Mouse (Mus musculus) lung, postnatal 0 days (tissue): ENCODE results near the gene Hebp1. TPM values are rescaled to one million over a fixed set of nuclear protein-coding genes. Genes with fewer than 3 reads are reported as not detected.
A peak's percentile ranks its signal among the peaks of the same experiment; 100 is the strongest.

Source experiments
- ATAC-seq: fragments of 200-750 bp; cut with Nextera tagmentation; 2 replicates; pipeline ENCODE4 v1.8.0; 2017; ENCODE audit warnings: moderate library complexity
- DNase-seq: peaks from one replicate; pipeline ENCODE4 v3.0.0-alpha.2; 2016; ENCODE audit warnings: low spot score
- H3K27ac ChIP-seq: fragments of 300-500 bp; sonication (generic); 2 replicates; pipeline ENCODE4 v1.5.1; 2014; ENCODE audit warnings: antibody characterized with exemption, mild to moderate bottlenecking, low read length, mixed read lengths
- H3K27me3 ChIP-seq: fragments of 300-500 bp; sonication (generic); replicated peaks from 2 replicates; pipeline ENCODE4 v1.6.1; 2014; ENCODE audit warnings: low read length, mixed read lengths; ENCODE audit not compliant: insufficient read depth
- H3K36me3 ChIP-seq: fragments of 300-500 bp; sonication (generic); 2 replicates; pipeline ENCODE4 v1.6.1; 2014; ENCODE audit warnings: low read length, mixed read lengths; ENCODE audit not compliant: insufficient read depth
- H3K4me1 ChIP-seq: fragments of 300-500 bp; sonication (generic); 2 replicates; pipeline ENCODE4 v1.6.1; 2014; ENCODE audit warnings: antibody characterized with exemption, low read depth, low read length, mixed read lengths; ENCODE audit not compliant: insufficient read depth
- H3K4me2 ChIP-seq: fragments of 300-500 bp; sonication (generic); replicated peaks from 2 replicates; pipeline ENCODE4 v1.6.1; 2014; ENCODE audit warnings: low read depth, mild to moderate bottlenecking, low read length, moderate library complexity, mixed read lengths
- H3K4me3 ChIP-seq: fragments of 300-500 bp; sonication (generic); 2 replicates; pipeline ENCODE4 v1.5.1; 2014; ENCODE audit warnings: low read depth, low read length
- H3K9ac ChIP-seq: fragments of 300-500 bp; sonication (generic); replicated peaks from 2 replicates; pipeline ENCODE4 v1.6.1; 2014; ENCODE audit warnings: low read depth, mild to moderate bottlenecking
- H3K9me3 ChIP-seq: fragments of 300-500 bp; sonication (generic); 2 replicates; pipeline ENCODE4 v1.6.1; 2016; ENCODE audit warnings: low read length, mixed read lengths
- CTCF ChIP-seq: IDR thresholded peaks from 2 replicates; pipeline ENCODE4 v1.5.1; 2016; ENCODE audit warnings: antibody characterized with exemption, mild to moderate bottlenecking
- EP300 ChIP-seq: IDR thresholded peaks from 2 replicates; pipeline ENCODE4 v1.6.1; 2016; ENCODE audit warnings: antibody characterized with exemption, mild to moderate bottlenecking, control low read depth
- WGBS: fragments of 180-500 bp; shearing (Covaris S2); extraction: QIAGEN DNeasy Blood & Tissue Kit; methylation state at CpG from one replicate; pipeline ENCODE4 v1.1.7; 2014; 5-methylcytosine and 5-hydroxymethylcytosine counted together
- polyA plus RNA-seq: library from polyadenylated mRNA; unstranded; fragments of >200 nt; fragmentation: Nextera tagmentation; extraction: Ambion mirVana; gene quantifications from 2 replicates; pipeline ENCODE4 v1.2.1, GENCODE M21; 2015

Hebp1 gene
- polyA plus RNA-seq, 1 experiment from 2014 or later: 16.5 TPM

DNA sequence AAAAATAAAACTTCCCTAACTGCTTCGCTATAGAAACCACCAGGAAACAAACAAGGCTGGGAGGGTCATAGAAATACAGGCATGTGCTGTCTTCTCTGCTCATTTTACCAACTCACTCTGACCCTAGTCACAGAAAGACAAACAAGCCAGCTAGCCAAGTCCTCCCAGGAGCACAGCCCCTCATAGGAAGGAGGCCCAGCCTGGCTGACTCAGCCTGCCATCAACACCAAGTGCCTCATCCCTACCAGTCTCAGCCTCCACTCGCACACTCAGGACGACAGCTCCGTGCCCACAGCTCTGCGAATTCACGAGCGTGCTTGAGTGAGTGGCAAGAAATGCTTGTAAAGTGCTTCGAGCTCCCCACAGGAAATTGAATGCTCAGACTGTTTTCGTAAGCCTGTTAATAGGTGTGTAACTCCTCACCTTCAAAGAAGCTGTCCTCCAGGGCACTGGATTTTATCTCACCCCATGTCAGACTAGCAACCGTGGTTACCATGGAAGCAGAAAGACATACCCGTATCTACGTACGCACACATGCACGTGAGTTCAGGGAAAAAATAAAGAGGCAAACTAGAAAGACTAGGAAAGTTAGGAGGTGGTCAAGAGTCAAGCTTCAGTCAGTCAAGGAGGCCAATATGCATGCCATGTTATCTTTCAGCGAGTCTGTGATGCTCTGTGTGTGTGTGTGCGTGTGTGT, 56.2 kb downstream of the Hebp1 start:
- peak; percentile 46 for DNase-seq
- WGBS: 45% methylated on average over 16 of the region's 16 CpGs
- Histone ChIP-seq H3K4me3 (no peak overlapping the region), H3K36me3 (no peaks in the 10 kb centered on the region), H3K4me1 (0 out of 2 replicates have a peak, but pooled peaks cover 2% of the 10 kb centered on the region), H3K9ac (no peak overlapping the region), H3K4me2 (no peak overlapping the region), H3K27ac (no peak overlapping the region), H3K9me3 (no peaks in the 10 kb centered on the region), H3K27me3 (no peaks in the 10 kb centered on the region)
- ATAC-seq: peak; percentile 10
- TF ChIP-seq EP300: no peak

DNA sequence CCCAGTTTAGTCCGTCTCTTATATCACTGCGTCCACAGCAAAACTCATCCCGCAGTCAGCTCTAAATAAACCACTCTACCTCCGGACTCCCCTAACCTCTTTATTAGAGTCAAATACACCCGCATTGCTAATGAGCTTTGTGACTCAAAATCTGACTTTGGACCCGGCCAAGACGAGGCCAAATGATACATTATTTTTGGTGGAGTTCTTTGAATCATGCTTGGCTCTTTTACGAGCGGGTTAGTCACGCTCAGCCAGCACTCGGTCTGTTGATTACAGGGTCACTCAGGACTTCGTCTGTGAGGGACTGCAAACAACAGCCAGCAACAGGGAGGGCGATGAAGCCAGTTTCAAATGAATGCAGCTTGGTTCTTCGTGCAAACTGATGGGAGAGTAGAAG, 59.1 kb downstream of the Hebp1 start:
- Histone ChIP-seq H3K27me3 (no peaks in the 10 kb centered on the region), H3K36me3 (no peaks in the 10 kb centered on the region), H3K9ac (no peak overlapping the region), H3K4me2 (no peak overlapping the region), H3K4me1 (0 out of 2 replicates have a peak, but pooled peaks cover 4% of the 10 kb centered on the region), H3K4me3 (no peak overlapping the region), H3K9me3 (no peaks in the 10 kb centered on the region), H3K27ac (no peak overlapping the region)
- ATAC-seq (no peak), DNase-seq (no peak)
- no peak for TF ChIP-seq EP300
- 68% methylated on average over 14 of the region's 14 CpGs for WGBS

DNA sequence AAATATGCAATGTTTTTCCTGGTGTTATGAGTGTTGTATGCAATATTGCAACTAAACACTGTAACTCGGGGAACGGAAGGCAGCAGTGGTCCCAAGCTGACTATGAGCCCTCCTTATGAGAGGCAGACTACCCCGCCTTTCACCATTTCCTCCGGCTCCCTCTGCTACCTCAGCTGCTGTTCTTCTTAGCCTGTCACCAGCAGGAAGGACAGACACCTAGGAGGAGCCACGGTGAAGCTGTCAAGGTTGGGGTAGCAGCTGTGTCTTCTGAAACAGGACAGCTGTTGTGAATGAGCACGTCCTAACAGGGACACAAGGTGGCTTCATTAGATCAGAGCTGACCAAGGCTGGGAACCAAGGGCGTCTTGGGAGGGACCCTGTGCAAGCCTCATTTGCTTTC, 59.6 kb downstream of the Hebp1 start:
- Histone ChIP-seq H3K4me3 (no peak overlapping the region), H3K27ac (no peak overlapping the region; the same call in 1 of the 2 replicates), H3K36me3 (no peaks in the 10 kb centered on the region), H3K9me3 (no peaks in the 10 kb centered on the region), H3K27me3 (no peaks in the 10 kb centered on the region), H3K9ac (no peak overlapping the region), H3K4me2 (no peak overlapping the region), H3K4me1 (0 out of 2 replicates have a peak, but pooled peaks cover 4% of the 10 kb centered on the region)
- DNase-seq: peak; percentile 56
- 44% methylated on average over 7 of the region's 7 CpGs for WGBS
- peak; percentile 59 for ATAC-seq
- TF ChIP-seq CTCF (no peak), EP300 (peak; percentile 23; the same call in 1 of the 2 replicates)

DNA sequence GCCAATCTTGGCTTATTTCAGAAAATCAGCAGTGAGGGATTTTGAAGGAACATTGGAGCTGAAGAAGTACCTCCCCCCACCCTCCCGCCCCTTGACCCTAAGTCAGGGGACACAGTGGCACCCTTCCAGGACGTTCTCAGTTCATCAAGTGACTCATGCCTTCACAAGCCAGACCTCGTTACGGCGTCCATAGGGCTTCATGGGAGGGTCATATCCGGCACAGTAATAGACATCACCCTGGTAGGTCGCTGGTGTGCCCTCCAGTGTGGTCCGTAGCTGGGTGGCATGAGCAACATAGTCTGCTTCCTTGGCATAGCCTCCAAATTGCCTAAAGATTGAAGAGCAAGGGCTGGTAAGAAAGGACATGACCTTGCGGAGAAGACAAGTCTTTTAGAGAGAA, 60.1 kb downstream of the Hebp1 start:
- DNase-seq: peak; percentile 65
- no peak overlapping the region for H3K4me2 ChIP-seq
- H3K4me1 ChIP-seq: 0 out of 2 replicates have a peak, but pooled peaks cover 4% of the 10 kb centered on the region
- WGBS: 62% methylated on average over 9 of the region's 9 CpGs
- H3K9me3 ChIP-seq: no peaks in the 10 kb centered on the region
- no peak overlapping the region for H3K9ac ChIP-seq
- no peak overlapping the region; the same call in 1 of the 2 replicates for H3K27ac ChIP-seq
- TF ChIP-seq CTCF: no peak
- TF ChIP-seq EP300: no peak
- no peaks in the 10 kb centered on the region for H3K36me3 ChIP-seq
- peak; percentile 73 for ATAC-seq
- H3K4me3 ChIP-seq: no peak overlapping the region
- no peaks in the 10 kb centered on the region for H3K27me3 ChIP-seq

DNA sequence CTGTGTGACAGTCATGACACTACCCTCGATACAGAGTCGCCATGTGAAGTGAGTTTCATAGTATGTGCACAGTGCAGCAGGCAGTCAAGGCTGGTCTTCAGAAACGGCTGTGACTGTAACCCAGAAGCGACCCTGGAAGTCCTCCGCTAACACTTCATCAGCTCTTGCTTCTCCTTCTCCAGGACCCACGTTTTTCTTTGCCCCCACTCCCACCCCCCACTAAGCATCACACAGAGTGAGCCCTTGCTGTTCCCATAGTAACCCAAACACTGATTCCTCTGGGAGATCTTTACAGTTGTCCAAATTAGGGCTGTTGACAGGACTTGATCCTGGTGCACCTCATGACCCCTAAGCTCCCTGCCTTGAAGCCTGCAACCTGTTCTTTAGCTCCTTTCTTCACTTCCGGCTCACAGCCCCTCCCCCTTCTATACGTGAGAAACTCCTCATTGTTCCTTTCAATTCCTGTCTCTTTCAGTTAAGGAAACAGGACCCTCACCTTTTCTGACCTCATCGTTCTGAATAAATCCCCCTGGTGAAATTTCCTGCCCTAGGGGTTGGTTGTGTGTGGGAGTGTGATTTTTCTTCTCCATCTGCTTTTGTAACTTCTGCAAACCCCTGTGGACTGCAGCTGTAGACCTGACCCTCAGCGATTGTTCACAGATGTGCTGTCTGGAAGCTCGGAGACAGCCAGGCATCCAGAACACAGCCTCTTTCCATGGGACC, 61.2 kb downstream of the Hebp1 start:
- no peaks in the 10 kb centered on the region for H3K9me3 ChIP-seq
- H3K27ac ChIP-seq: 0 out of 2 replicates have a peak overlapping the region, but pooled peaks have one; percentile 2
- 0 out of 2 replicates have a peak, but pooled peaks cover 4% of the 10 kb centered on the region for H3K4me1 ChIP-seq
- no peak overlapping the region for H3K4me2 ChIP-seq
- no peak for TF ChIP-seq EP300
- no peak for TF ChIP-seq CTCF
- H3K27me3 ChIP-seq: no peaks in the 10 kb centered on the region
- 24% methylated on average over 11 of the region's 11 CpGs for WGBS
- H3K4me3 ChIP-seq: no peak overlapping the region
- no peaks in the 10 kb centered on the region for H3K36me3 ChIP-seq
- H3K9ac ChIP-seq: no peak overlapping the region
- peak; percentile 55 for ATAC-seq
- DNase-seq: peak; percentile 35

DNA sequence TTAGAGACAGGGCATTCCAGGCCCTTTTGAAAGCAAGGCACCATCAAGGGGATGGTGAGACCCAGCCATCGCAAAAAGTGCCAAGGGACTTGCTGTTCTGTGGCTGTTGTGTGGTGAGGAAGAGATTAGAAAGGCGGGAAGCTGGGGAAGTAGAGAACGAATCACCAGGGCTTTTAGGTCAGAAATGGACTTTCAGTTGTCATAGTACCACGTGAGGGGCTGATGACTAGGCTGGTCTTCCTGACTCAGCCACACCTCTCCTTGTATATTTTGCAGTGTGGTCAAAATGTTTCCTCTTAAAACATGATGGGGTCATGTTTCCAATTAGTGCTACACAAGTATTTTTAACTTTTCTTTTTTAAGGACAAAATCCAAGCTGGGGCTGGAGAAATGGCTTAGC, 62.1 kb downstream of the Hebp1 start:
- WGBS: 67% methylated on average over 4 of the region's 4 CpGs
- TF ChIP-seq CTCF (no peak), EP300 (no peak)
- Histone ChIP-seq H3K4me3 (no peak overlapping the region), H3K27me3 (no peaks in the 10 kb centered on the region), H3K4me2 (no peak overlapping the region), H3K4me1 (0 out of 2 replicates have a peak, but pooled peaks cover 4% of the 10 kb centered on the region), H3K9me3 (no peaks in the 10 kb centered on the region), H3K9ac (no peak overlapping the region), H3K36me3 (no peaks in the 10 kb centered on the region), H3K27ac (no peak overlapping the region)
- DNase-seq: no peak
- no peak for ATAC-seq
